Mouse (Mus musculus): ENCODE data around the gene Cyp2d10.
"Not testable (repeated sequence)": the region's sequence is repeated elsewhere in the genome, so short reads cannot be mapped to it uniquely, and the experiment has no call there.

Cyp2d10 gene

GRCm38 (mm10) chr15:82406981-82407380 is at the start of gene Cyp2d10:
Cyp2d10 (minus strand) TSS chr15:82407195.
- no peak for DNase-seq

GRCm38 (mm10) chr15:82456086-82456790 is 49.2 kb upstream of the Cyp2d10 start:
- not testable (repeated sequence) for DNase-seq

- not testable (repeated sequence) for DNase-seq
Measured at GRCm38 (mm10) chr15:82453501-82453900, 46.5 kb upstream of the Cyp2d10 start.

GRCm38 (mm10) chr15:82452133-82452532 is 45.1 kb upstream of the Cyp2d10 start:
- not testable (repeated sequence) for DNase-seq

- DNase-seq, result not testable (repeated sequence)
Measured at GRCm38 (mm10) chr15:82450045-82450444, 43.0 kb upstream of the Cyp2d10 start.

- no peak for DNase-seq
Measured at GRCm38 (mm10) chr15:82445196-82445595, 38.2 kb upstream of the Cyp2d10 start.

GRCm38 (mm10) chr15:82443658-82444057 is 36.7 kb upstream of the Cyp2d10 start:
- no peak for DNase-seq

GRCm38 (mm10) chr15:82437975-82438617 is 31.1 kb upstream of the Cyp2d10 start:
- DNase-seq, result no peak

- DNase-seq, result no peak
Measured at GRCm38 (mm10) chr15:82435606-82436005, 28.6 kb upstream of the Cyp2d10 start.

GRCm38 (mm10) chr15:82435011-82435410 is 28.0 kb upstream of the Cyp2d10 start:
- DNase-seq, result no peak

GRCm38 (mm10) chr15:82434541-82434940 is 27.5 kb upstream of the Cyp2d10 start:
- no peak for DNase-seq

GRCm38 (mm10) chr15:82433621-82434020 is 26.6 kb upstream of the Cyp2d10 start:
- no peak for DNase-seq

GRCm38 (mm10) chr15:82433137-82433536 is 26.1 kb upstream of the Cyp2d10 start, which contains the start of gene Cyp2d9:
Cyp2d9 (plus strand) TSS chr15:82433437.
- DNase-seq, result no peak

GRCm38 (mm10) chr15:82423471-82423870 is 16.5 kb upstream of the Cyp2d10 start:
- DNase-seq, result no peak

GRCm38 (mm10) chr15:82422935-82423334 is 15.9 kb upstream of the Cyp2d10 start:
- no peak for DNase-seq

GRCm38 (mm10) chr15:82418616-82419015 is 11.6 kb upstream of the Cyp2d10 start:
- DNase-seq, result no peak

- DNase-seq, result peak; percentile 51 to 55
Measured at GRCm38 (mm10) chr15:82416797-82417789, 10.1 kb upstream of the Cyp2d10 start.

GRCm38 (mm10) chr15:82407536-82407935 is 541 bp upstream of the Cyp2d10 start:
- no peak for DNase-seq

- DNase-seq, result no peak
Measured at GRCm38 (mm10) chr15:82404163-82404562, 2.8 kb downstream of the Cyp2d10 start.

GRCm38 (mm10) chr15:82403606-82404005 is 3.4 kb downstream of the Cyp2d10 start:
- DNase-seq, result no peak

GRCm38 (mm10) chr15:82402741-82403140 is 4.3 kb downstream of the Cyp2d10 start:
- DNase-seq, result no peak

- no peak for DNase-seq
Measured at GRCm38 (mm10) chr15:82402106-82402505, 4.9 kb downstream of the Cyp2d10 start.

GRCm38 (mm10) chr15:82401516-82401915 is 5.5 kb downstream of the Cyp2d10 start:
- no peak for DNase-seq
